Mouse (Mus musculus) lung, adult 2 months (tissue): ENCODE data around the gene Elane. TPM values are rescaled to one million over a fixed set of nuclear protein-coding genes. Genes with fewer than 3 reads are reported as not detected.

Source experiments
- DNase-seq: peaks from one replicate; pipeline ENCODE4 v3.0.0; 2022
- H3K4me1 ChIP-seq: fragments of 200-500 bp; 2 replicates; pipeline ENCODE4 v1.6.1; 2011; ENCODE audit warnings: low read length; ENCODE audit not compliant: control insufficient read depth, insufficient read depth
- H3K4me3 ChIP-seq: fragments of 200-500 bp; replicated peaks from 2 replicates; pipeline ENCODE3; 2011; ENCODE audit warnings: low read depth, mild to moderate bottlenecking, control low read depth, low read length; ENCODE audit errors: extremely low read depth
- CTCF ChIP-seq: fragments of 200-500 bp; IDR thresholded peaks from 2 replicates; pipeline ENCODE4 v1.5.1; 2011; ENCODE audit warnings: mild to moderate bottlenecking, low read length, control low read depth; ENCODE audit not compliant: insufficient read depth
- POLR2A ChIP-seq: fragments of 200-500 bp; IDR thresholded peaks from 2 replicates; pipeline ENCODE4 v1.6.1; 2011; ENCODE audit warnings: low read depth, mild to moderate bottlenecking, control low read depth, low read length, borderline replicate concordance; ENCODE audit errors: extremely low read depth
- WGBS: fragments of 180-500 bp; shearing (Covaris S2); methylation state at CpG from one replicate; pipeline ENCODE4 v1.1.7; 2018; 5-methylcytosine and 5-hydroxymethylcytosine counted together
- polyA plus RNA-seq: library from polyadenylated mRNA; depleted of rRNA; stranded (reverse); fragments of >200 nt; gene quantifications from 2 replicates; pipeline ENCODE4 v1.2.3, GENCODE M21; 2012

Gene Elane
- polyA plus RNA-seq, 1 experiment = 0.85 TPM

DNA sequence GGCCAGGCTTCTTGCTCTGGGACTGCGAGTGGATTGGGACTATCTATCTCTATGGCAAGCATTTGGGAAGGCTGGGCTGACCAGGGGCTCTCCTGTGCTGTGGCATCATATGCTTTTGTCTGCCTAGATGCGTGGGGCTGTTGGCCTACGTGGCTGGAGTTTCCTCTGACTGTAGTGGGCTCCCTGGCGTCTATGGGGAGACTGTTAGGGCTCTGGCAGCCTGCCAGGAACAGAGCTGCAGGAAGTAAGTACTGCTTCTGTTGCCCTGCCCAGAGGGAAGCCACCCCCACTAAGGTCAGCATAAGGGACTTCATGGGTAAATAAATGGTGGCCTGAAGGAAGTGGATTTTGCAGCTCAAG is 28.6 kb upstream of the Elane start:
- H3K4me3 ChIP-seq = peak overlapping the region; percentile 25
- DNase-seq = peak; percentile 62
- 3% methylated on average over 4 of the region's 4 CpGs for WGBS

DNA sequence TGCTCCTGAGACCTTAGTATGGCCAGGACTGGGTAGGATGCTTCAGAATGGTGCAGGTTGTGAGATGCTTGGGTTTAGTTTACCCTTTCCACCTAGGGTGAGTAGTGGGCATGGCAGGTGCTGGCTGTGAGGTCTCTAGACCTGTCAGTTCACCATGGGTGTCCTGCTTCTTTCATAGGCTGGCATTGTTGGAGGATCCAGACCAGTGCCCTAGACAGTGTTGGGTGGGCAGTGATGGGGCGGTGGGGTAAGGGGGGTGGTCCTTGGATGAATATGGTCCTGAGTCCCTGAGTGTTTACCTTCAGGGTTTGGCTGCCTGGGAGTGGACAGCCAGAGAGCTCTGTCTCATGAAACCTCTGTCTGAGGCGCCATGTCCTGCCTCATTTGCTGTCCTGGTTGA is 28.2 kb upstream of the Elane start:
- TF ChIP-seq CTCF (no peak), POLR2A (no peak)
- Histone ChIP-seq H3K4me3 (peak overlapping the region; percentile 6), H3K4me1 (peaks cover 36% of the 10 kb centered on the region)
- 59% methylated on average over 2 of the region's 2 CpGs for WGBS
- no peak for DNase-seq

More for the DNA sequence above, 28.6 kb upstream of the Elane start:
- TF ChIP-seq CTCF (no peak), POLR2A (no peak)
- peaks cover 41% of the 10 kb centered on the region for H3K4me1 ChIP-seq

DNA sequence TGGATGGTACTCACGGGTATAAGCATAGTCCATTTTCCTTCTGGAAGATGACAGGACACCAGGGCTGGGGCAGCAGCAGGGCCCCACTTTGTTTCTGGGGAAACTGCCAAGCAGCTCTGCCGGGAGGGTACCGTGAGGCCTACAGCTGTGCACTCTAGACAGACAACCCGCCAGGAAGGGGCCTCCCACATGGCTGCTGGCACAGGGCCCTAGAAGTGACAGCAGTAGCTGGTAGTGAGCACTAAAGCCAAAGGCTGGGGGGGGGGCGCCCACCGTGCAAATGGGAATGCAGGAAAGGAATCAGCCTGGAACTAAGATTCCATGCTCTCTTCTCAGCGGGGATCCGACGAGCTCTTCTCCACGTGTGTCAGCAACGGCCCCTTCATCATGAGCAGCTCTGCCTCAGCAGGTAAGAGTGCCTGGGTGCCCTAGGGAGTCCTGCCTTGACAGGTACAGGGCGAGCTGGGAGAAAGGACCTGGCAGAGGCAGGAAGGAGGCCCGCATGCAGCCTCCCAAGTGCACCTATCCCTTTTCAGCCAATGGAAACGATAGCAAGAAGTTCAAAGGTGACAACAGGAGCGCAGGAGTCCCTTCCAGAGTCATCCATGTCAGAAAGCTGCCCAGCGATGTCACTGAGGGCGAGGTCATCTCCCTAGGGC is 27.5 kb upstream of the Elane start:
- Histone ChIP-seq H3K4me3 (no peak overlapping the region), H3K4me1 (peaks cover 34% of the 10 kb centered on the region)
- TF ChIP-seq CTCF = no peak
- TF ChIP-seq POLR2A = no peak
- 24% methylated on average over 17 of the region's 17 CpGs for WGBS
- no peak for DNase-seq

DNA sequence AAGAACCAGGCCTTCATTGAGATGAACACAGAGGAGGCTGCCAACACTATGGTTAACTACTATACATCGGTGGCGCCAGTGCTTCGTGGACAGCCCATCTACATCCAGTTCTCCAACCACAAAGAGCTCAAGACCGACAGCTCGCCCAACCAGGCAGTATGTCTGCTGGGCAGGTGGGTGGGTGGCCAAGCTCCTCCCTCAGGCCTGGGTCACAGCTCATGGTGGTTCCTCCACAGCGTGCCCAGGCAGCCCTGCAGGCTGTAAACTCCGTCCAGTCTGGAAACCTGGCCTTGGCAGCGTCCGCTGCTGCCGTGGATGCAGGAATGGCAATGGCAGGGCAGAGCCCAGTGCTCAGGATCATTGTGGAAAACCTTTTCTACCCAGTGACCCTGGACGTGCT is 26.9 kb upstream of the Elane start:
- 60% methylated on average over 11 of the region's 11 CpGs for WGBS
- Histone ChIP-seq H3K4me1 (peaks cover 34% of the 10 kb centered on the region), H3K4me3 (no peak overlapping the region)
- TF ChIP-seq CTCF (no peak), POLR2A (no peak)
- DNase-seq = peak; percentile 12

DNA sequence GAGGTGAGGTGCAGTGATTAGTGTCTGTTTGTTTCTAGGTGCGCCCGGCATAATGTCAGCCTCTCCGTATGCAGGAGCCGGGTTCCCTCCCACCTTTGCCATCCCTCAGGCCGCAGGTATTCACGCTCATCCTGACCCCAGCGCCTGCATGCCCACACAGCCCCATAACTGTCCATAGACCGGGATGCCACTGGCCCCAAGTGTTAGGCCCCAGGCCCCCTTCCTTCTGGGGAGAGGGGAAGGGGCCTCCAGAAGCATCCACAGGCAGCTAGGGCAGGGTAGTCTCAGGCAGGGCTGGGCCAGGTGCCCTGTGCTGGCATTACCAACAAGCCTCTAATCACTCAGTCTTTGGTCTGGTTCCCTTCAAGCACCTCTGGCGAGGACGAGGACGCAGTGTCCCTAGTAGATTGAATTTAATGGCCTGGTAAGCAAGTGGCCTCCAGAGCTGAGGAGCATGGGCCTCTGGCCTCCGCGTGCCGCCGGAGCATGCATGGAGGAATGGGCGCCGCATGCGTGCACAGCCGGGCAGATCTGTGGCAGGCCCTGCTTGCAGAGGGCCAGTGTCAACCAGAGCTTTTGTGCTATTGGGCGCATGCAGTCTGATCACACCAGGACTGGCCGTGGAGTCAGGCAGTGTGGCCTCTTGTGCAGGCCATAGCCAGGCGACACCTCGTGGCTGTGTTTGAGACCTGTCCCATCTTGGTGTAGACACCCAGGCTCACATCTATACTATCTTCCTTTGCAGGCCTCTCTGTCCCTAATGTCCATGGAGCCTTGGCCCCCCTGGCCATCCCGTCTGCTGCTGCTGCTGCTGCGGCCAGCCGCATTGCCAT is 25.8 kb upstream of the Elane start:
- Histone ChIP-seq H3K4me3 (no peak overlapping the region), H3K4me1 (peaks cover 34% of the 10 kb centered on the region)
- DNase-seq = no peak
- WGBS = 90% methylated on average over 26 of the region's 26 CpGs
- TF ChIP-seq POLR2A (no peak), CTCF (no peak)

DNA sequence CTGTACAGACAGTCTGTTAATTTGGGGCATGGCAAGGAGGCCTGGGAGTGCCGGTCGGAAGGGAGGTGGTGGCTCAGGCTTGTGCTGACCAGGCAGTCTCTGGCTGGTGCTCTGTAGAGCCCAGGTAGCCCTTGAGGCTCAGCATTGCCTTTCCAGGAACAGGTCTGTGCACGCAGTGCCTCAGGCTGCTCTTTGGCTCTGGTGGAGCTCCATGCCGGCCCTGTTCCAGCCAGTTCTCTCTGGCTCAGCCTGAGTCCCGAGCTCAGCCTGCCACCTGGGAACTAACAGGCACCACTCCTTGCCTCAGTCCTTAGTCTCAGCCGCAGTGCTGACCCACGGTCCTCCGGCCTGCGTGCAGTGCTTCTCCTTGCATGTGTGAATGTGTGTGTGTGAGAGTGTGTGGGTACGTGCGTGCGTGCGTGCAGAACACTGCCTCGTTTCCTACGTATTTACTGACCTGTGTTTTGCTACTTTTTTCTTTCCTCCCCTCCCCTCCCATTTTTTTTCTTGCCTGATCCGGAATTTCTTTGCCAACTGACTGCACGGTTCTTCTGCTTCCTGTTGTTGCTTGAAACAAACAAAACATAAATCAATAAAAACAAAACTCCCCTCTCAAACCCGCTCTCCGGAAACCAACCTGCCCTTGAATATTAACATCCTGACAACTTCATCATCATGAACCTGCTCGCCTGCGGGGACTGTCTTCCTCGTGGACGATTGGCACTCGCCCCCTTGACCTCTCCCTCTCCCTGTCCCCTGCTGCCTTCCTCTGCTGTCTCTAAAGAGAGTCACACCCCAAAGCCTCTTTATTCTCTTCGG is 24.6 kb upstream of the Elane start:
- no peak for TF ChIP-seq CTCF
- TF ChIP-seq POLR2A = no peak
- 54% methylated on average over 25 of the region's 25 CpGs for WGBS
- no peak for DNase-seq
- Histone ChIP-seq H3K4me3 (no peak overlapping the region), H3K4me1 (peaks cover 31% of the 10 kb centered on the region)

DNA sequence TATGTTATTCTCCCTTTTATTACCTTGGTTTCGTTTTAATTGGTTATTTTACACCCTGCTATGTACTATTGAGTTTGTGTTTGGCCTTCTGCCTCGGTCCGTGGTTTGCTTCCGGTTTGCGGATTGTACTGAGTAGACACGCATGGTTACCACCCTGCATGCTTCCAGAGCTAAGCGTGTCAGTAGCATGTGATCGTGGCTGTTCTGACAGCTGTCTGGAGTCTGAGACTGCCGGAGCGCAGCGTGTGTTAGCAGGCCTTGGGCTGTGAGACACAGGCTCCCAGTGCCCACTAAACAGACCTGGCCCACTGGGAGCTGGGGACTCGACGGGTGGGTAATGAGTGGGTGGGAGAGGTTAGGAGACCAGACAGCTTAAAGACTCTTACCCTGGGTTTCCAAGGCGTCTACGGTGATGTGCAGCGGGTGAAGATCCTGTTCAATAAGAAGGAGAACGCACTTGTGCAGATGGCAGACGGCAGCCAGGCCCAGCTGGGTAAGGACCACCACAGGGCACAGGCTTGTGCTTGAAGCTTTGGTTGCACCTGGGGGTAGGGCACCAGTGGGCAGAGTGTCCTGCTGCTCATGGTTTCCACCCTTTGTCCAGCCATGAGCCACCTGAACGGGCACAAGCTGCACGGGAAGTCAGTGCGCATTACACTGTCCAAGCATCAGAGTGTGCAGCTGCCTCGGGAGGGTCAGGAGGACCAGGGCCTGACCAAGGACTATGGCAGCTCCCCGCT is 23.8 kb upstream of the Elane start:
- H3K4me1 ChIP-seq = peaks cover 23% of the 10 kb centered on the region
- no peak for TF ChIP-seq POLR2A
- TF ChIP-seq CTCF = no peak
- peak; percentile 7 for DNase-seq
- WGBS = 74% methylated on average over 23 of the region's 23 CpGs
- H3K4me3 ChIP-seq = no peak overlapping the region

DNA sequence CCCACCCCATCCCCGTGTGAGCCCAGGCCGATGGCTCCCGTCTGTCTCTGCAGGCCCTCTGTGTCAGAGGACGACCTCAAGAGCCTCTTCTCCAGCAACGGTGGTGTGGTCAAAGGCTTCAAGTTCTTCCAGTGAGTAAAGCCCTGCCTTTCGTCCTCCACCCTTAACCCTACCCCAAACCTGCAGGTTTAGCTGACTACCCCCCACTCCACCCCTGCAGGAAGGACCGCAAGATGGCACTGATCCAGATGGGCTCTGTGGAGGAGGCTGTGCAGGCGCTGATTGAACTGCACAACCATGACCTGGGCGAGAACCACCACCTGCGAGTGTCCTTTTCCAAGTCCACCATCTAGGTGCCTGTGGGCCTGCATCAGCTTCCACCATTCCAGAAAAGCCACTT is 23.1 kb upstream of the Elane start:
- 62% methylated on average over 10 of the region's 10 CpGs for whole genome bisulfite sequencing
- peaks cover 16% of the 10 kb centered on the region for H3K4me1 ChIP-seq
- no peak for TF ChIP-seq CTCF
- no peak for TF ChIP-seq POLR2A
- DNase-seq = no peak
- H3K4me3 ChIP-seq = no peak overlapping the region
